Mouse (Mus musculus) fat pad, adult 2 months (tissue): Measurements from ENCODE around the gene Gm21970.

Experiments used
- DNase-seq: peaks from one replicate; pipeline ENCODE4 v3.0.0-alpha.2; 2011; ENCODE audit warnings: low read depth, low spot score; ENCODE audit errors: extremely low read depth

Gene Gm21970

GRCm38 (mm10) chr16:91398944-91399343, 7.4 kb downstream of the Gm21970 start:
- DNase-seq: no peak

GRCm38 (mm10) chr16:91401569-91402165, 10.1 kb downstream of the Gm21970 start:
- DNase-seq: no peak

- no peak for DNase-seq
These were observed 12.3 kb downstream of the Gm21970 start for GRCm38 (mm10) chr16:91403784-91404183.

DNA sequence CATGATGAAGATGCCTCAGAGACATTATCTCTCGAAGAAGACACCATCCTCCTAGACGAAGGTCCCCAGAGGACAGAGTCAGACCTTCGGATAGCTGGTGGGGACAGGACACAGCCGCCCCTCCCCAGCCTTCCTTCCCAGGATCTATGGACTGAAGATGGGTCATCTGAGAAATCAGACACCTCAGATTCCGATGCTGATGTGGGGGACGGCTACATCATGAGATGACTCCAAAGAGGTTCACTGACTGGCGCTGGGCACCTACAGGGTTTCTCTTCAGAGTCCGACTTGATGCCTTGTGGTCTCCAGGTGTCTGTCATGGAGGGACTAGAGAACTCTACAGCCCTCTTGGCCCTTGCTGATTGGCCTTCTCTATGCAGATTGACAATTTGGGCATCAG, 12.7 kb downstream of the Gm21970 start:
- no peak for DNase-seq

DNA sequence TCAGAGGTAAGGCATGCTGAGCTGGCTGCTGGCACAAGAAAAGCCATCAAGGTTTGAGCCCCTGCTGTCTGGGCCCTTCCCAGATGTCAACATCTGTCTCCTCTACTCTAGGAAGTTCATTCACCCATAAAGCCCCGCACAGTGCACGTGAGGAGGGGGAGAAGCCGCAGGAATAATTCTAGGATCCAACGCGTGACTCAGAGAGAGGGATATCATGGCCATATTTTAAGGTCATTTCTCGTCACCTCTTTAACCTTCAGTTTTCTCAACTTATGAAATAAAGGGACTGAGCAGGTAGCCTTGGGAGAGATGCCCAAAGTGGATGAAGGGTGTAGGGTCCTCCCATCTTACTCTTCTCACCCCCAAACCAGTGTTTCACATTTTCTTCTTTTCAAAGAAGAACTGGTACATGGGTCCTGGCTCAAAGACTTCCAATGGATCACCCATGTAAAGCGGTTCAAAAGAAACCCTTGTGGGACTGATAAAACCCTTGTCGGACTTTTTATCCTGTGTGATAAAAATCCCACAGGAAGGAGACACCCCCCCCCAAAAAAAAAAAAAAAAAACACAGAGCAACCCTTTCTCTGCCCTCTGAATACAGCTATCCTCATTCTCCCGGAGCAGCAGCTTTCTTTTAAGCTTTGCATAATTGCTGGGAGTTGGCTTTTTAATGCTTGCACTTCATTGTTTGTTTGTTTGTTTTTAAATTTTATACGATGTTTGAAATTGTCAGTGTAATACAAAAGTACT, 13.5 kb downstream of the Gm21970 start:
- DNase-seq: no peak

- no peak for DNase-seq
These were observed 14.4 kb downstream of the Gm21970 start, which contains the start of gene Il10rb for GRCm38 (mm10) chr16:91405640-91406584. Il10rb (plus strand) TSS chr16:91406164.

GRCm38 (mm10) chr16:91406585-91407220, 15.2 kb downstream of the Gm21970 start:
- no peak for DNase-seq

DNA sequence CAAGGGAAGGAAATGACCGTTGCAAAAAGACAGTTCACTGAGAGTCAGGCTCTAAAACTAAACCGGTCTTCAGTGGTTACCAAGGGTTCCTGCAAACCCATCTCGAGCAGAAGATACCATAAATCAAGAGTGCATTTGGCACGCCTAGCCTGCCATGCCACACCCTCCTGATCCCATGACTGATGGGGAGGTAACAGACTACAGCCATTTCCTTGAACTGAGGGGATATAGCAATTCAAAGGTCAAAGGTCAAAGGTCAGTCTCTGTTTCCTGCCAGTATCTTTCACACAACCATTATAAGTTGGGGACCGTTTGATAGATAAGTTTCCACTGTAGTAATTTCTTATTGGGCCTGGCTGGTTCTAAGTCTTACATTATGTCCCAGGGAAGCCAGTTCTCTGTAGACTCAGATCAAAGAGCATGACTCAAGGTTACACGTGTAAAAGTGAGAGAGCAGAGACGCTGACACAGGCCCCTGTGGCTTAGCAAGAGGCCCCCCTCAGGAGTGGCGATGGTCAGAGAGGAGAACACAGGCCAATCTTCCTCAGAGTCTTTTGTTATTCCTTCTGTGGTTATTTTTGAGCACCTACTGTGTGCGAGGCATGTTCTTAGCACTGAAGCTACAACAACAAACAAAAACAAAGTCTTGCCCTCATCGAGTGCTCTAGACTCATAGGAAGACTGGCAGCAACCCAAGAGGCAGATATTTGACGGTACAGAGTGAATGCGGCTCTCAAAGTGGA, 21.8 kb downstream of the Gm21970 start:
- no peak for DNase-seq

GRCm38 (mm10) chr16:91415391-91416189, 24.1 kb downstream of the Gm21970 start:
- DNase-seq: no peak

GRCm38 (mm10) chr16:91416357-91416756, 24.8 kb downstream of the Gm21970 start:
- DNase-seq: no peak

DNA sequence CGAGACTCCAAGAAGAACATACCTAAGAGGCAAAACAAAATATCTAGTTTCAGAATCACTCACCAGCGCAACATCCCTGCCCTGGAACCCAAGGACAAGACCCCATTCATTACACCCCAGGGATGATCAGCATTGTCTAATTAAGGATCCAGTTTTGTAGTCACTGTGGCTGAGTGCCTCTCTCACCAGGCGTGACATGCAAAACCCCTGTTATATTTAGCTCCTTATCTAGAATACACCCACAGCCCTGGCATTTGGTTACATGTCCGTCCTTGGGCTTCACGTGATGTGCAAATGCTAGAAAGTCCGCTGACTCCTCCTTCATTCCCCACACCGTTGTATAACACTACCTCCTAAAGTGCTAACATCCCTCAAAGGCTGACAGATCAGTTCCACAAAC, 25.4 kb downstream of the Gm21970 start:
- no peak for DNase-seq

- no peak for DNase-seq
These were observed 27.0 kb downstream of the Gm21970 start for GRCm38 (mm10) chr16:91418531-91418930.

GRCm38 (mm10) chr16:91425816-91426215, 34.3 kb downstream of the Gm21970 start:
- no peak for DNase-seq

- no peak for DNase-seq
These were observed 35.1 kb downstream of the Gm21970 start for GRCm38 (mm10) chr16:91426586-91426985.

DNA sequence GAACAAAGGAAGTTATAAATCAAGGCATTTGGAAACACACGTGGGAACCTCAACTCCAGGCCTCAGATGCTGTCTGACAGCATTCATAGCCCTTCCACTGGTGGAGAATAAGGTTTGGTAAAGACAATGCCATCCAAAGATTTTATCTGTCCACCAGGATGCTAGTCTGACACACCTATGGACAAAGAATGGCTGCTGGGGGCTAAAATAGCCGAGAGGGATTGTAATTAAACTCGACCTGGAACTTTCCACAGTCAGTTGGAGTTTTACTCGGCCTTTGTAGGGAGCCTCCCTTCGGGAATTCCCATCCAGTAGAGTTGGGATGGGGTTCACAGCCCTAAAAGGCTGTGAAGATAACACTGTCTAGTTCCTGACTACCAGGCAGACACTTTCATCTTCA, 35.9 kb downstream of the Gm21970 start:
- no peak for DNase-seq

DNA sequence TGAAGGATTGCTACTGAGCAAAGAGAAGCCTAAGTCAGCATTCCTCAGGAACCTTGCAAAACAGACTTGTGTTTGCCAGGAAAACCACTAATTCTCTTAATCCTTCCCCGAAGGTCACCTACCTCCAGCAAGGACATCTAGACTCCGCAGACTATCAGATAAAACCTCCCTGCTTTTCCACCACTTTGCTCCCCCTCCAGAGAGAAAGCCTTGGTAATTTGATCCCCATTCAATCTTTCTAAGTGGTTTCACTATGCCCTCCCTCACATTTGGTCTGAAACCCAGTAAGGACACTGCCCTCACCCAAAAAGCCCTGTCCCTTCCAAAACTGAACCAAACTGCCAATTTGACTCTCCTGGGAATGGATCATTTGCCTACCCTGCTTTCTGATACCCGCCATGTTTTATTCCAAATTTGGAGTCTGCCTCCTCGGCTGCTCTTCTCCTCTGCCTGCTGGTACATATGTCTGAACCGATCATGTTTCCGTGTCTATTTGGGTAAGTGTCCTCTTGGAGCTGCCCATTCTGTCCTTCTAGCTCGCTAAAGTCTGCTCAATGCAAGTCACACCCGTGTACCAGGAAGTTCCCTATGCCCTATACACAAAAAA, 36.8 kb downstream of the Gm21970 start:
- peak; percentile 14 for DNase-seq

GRCm38 (mm10) chr16:91432720-91433328, 41.3 kb downstream of the Gm21970 start:
- no peak for DNase-seq

GRCm38 (mm10) chr16:91433329-91433933, 41.9 kb downstream of the Gm21970 start:
- DNase-seq: no peak
